Mouse (Mus musculus): Measurements from ENCODE around the gene Tal1.

Gene Tal1

GRCm38 (mm10) chr4:115121162-115121561, 64.9 kb downstream of the Tal1 start:
- no peak for DNase-seq
